Mouse (Mus musculus): ENCODE measurements around the gene Zmat3. TPM values are rescaled to one million over a fixed set of nuclear protein-coding genes. Genes with fewer than 3 reads are reported as not detected.
A peak's percentile ranks its signal among the peaks of the same experiment; 100 is the strongest.

Zmat3 gene
- total RNA-seq, 2 experiments from 2014 or later: 58.2 to 59.9 TPM

DNA sequence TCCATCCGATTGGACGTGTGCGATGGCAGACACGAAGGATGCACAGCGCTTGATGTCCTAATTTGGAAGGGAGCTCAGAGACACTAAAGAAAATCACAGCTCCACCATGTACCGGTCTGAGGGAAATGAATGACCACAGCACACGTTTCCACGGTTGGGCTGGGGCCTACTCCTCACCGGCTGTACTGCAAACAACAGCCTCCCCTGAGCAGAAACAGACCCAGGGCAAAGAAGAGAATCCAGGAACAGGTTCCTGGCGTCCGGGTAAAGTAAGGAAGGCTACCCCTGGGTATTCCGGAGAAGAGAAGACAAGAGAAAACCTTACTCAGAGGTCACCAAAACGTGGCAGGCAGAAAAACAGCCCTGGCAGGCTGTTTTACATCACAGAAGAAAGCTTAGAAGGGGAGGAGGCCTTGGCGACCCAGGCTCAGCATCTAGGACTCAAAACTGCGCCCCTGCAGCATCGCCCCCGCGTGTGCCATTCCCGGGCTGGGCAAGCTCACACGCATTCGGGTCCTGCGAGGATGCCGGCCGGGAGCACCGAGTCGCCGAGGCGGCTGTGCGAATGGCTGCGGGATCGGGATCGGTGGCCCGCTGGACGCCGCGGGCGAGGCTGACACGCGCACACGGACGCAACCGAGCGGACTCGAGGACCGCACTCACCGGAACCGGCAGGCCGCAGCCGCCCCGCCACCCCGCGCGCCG is 821 bp downstream of the Zmat3 start:
- H3K4me3 ChIP-seq: peak overlapping the region; percentile 74
- H3K27ac ChIP-seq: peak overlapping the region; percentile 98
- DNase-seq (ENCODE audit: low spot score in 2 of 2): peak; percentile 22 to 27
- no peak for TF ChIP-seq CTCF (conservative IDR thresholded peaks at IDR 0.05)

GRCm38 (mm10) chr3:32364195-32364594 is 1.6 kb downstream of the Zmat3 start:
- Histone ChIP-seq H3K27ac (no peak overlapping the region), H3K4me3 (peak overlapping the region; percentile 74)
- no peak for DNase-seq (ENCODE audit: low spot score in 2 of 2)
- TF ChIP-seq CTCF (conservative IDR thresholded peaks at IDR 0.05): no peak

DNA sequence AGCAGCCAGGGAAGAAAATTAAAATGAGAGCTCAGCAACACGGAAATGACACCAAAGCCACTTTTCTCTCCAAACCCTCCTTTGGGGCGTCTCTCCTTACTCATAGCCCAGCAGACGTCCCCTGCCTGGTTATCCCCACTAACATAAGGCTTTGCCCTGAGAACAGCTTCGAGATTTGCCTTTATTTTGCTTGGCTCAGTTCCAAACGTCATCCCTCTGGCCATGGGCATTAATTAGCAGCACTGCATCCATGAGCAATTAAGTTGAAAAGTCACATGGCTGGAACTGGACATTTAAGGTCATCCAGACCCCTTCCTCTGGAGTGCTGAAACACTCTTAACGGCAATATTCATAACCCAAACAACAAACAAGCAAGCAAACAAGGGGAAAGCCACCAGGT is 4.6 kb downstream of the Zmat3 start:
- TF ChIP-seq CTCF (conservative IDR thresholded peaks at IDR 0.05): no peak
- no peak overlapping the region for H3K4me3 ChIP-seq

GRCm38 (mm10) chr3:32347881-32348280 is 17.9 kb downstream of the Zmat3 start:
- TF ChIP-seq CTCF (conservative IDR thresholded peaks at IDR 0.05): no peak
- Histone ChIP-seq H3K4me3 (no peak overlapping the region), H3K27ac (no peak overlapping the region)
- DNase-seq (ENCODE audit: low spot score in 2 of 2): peak; percentile 81 to 86

More for the DNA sequence above, 4.6 kb downstream of the Zmat3 start:
- no peak for DNase-seq (ENCODE audit: low spot score in 2 of 2)
- no peak overlapping the region for H3K27ac ChIP-seq

- no peak overlapping the region for H3K4me3 ChIP-seq
- H3K27ac ChIP-seq: no peak overlapping the region
- DNase-seq (ENCODE audit: low spot score in 2 of 2): no peak
- TF ChIP-seq CTCF (conservative IDR thresholded peaks at IDR 0.05): no peak
Observed at GRCm38 (mm10) chr3:32345249-32345648, 20.6 kb downstream of the Zmat3 start.

DNA sequence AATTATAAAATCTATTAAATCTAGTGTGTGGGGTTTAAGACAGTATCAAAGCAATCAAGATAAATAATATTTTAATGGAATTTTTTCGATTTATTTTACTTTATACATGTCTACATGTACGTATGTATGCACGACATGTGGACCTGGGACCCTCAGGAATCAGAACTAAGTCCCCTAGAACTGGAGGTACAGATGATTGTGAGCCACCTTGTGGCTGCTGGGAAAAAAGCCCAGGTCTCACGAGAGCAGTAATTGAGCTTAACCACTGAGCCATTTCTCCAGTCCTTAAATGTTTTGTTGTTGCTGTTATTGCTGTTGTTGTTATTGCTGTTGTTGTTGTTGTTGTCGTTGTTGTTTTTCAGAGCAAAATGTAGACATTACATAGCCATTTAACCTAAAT is 21.0 kb downstream of the Zmat3 start:
- TF ChIP-seq CTCF (conservative IDR thresholded peaks at IDR 0.05): peak; percentile 56
- no peak for DNase-seq (ENCODE audit: low spot score in 2 of 2)

DNA sequence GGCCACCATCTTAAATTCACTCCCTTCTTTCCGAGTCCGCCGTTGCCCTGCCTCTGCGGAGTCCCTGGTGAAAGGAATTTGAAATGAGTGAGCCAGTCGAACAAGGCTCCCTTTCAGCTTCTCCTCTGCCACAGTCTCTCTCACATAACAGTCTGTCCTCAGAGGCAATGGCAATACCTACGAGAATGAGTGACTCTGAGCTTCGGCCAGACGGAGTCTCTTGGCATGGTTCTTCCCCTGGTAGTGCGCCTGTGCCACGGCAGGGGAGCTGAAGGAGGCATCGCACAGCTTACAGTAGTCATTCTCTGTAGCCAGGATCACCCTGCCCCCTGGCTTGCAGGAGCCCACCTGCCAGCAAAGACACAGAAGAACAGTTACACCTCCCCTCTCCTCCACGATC is 22.4 kb downstream of the Zmat3 start:
- no peak overlapping the region for H3K4me3 ChIP-seq

More for the DNA sequence above, 21.0 kb downstream of the Zmat3 start:
- Histone ChIP-seq H3K4me3 (no peak overlapping the region), H3K27ac (no peak overlapping the region)

DNA sequence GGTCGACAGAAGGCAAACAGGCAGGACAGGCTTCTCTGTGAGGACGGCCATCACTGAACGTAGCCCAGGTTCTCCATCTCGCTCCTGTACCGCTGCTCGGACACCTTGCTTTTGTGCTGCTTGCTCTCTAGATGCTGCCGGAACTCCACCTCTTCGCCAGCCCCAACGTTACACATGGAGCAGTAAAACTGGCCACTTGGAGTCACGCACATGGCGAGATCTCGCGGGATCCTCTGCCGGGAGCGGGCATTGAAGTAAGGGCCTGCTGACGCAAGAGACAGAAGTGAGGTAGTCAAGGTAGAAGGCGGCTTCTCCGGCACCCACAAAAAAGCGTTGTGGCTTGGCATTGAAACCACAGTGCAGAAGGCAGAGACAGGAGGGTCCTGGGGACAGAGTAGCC is 24.4 kb downstream of the Zmat3 start:
- DNase-seq (ENCODE audit: low spot score in 2 of 2): no peak
- H3K4me3 ChIP-seq: no peak overlapping the region
- TF ChIP-seq CTCF (conservative IDR thresholded peaks at IDR 0.05): no peak

More for the DNA sequence above, 22.4 kb downstream of the Zmat3 start:
- no peak for DNase-seq (ENCODE audit: low spot score in 2 of 2)
- H3K27ac ChIP-seq: peak overlapping the region; percentile 62; the same call in 1 of the 2 replicates
- TF ChIP-seq CTCF (conservative IDR thresholded peaks at IDR 0.05): peak; percentile 43; the same call in 1 of the 2 replicates

GRCm38 (mm10) chr3:32338231-32338630 is 27.6 kb downstream of the Zmat3 start:
- Histone ChIP-seq H3K4me3 (no peak overlapping the region), H3K27ac (no peak overlapping the region)
- DNase-seq (ENCODE audit: low spot score in 2 of 2): no peak
- TF ChIP-seq CTCF (conservative IDR thresholded peaks at IDR 0.05): no peak

More for the DNA sequence above, 24.4 kb downstream of the Zmat3 start:
- H3K27ac ChIP-seq: no peak overlapping the region

GRCm38 (mm10) chr3:32337770-32338169 is 28.0 kb downstream of the Zmat3 start:
- H3K27ac ChIP-seq: no peak overlapping the region
- DNase-seq (ENCODE audit: low spot score in 2 of 2): no peak
- H3K4me3 ChIP-seq: no peak overlapping the region
- no peak for TF ChIP-seq CTCF (conservative IDR thresholded peaks at IDR 0.05)

GRCm38 (mm10) chr3:32334901-32335300 is 30.9 kb downstream of the Zmat3 start:
- DNase-seq (ENCODE audit: low spot score in 2 of 2): no peak
- no peak overlapping the region for H3K27ac ChIP-seq
- no peak for TF ChIP-seq CTCF (conservative IDR thresholded peaks at IDR 0.05)
- H3K4me3 ChIP-seq: no peak overlapping the region

GRCm38 (mm10) chr3:32333456-32334086 is 32.2 kb downstream of the Zmat3 start:
- TF ChIP-seq CTCF (conservative IDR thresholded peaks at IDR 0.05): peak; percentile 99
- Histone ChIP-seq H3K4me3 (no peak overlapping the region), H3K27ac (no peak overlapping the region)
- DNase-seq (ENCODE audit: low spot score in 2 of 2): peak; percentile 76 to 84

- no peak overlapping the region for H3K27ac ChIP-seq
- DNase-seq (ENCODE audit: low spot score in 2 of 2): no peak
- no peak for TF ChIP-seq CTCF (conservative IDR thresholded peaks at IDR 0.05)
- no peak overlapping the region for H3K4me3 ChIP-seq
Observed at GRCm38 (mm10) chr3:32317901-32318416, 47.9 kb downstream of the Zmat3 start.

Measured in layer of hippocampus, adult 2 months (tissue).